Mouse (Mus musculus): ENCODE measurements at regions not wholly inside any gene's neighbourhood (a gene's known extent, or its start where the extent isn't known, plus 50 kb on each side); places are given as distances from the start of the nearest gene placed in this dataset.

GRCm38 (mm10) chr8:8907478-8908165 lies 217.3 kb upstream of the Arglu1 start (continued):
- no peak for TF ChIP-seq MYC (IDR thresholded peaks at IDR 0.05; ENCODE audit: low read depth, low read length)

- TF ChIP-seq HCFC1 (IDR thresholded peaks at IDR 0.05; ENCODE audit: low read depth, low read length) (no peak), MXI1 (IDR thresholded peaks at IDR 0.05; ENCODE audit: low read depth, low read length) (no peak), MAZ (IDR thresholded peaks at IDR 0.05; ENCODE audit: low read depth, low read length) (no peak), IRF4 (IDR thresholded peaks at IDR 0.05; ENCODE audit: low read depth, low read length) (no peak), CHD2 (IDR thresholded peaks at IDR 0.05; ENCODE audit: low read length) (no peak), MYC (IDR thresholded peaks at IDR 0.05; ENCODE audit: low read depth, low read length) (no peak), ZKSCAN1 (IDR thresholded peaks at IDR 0.05; ENCODE audit: borderline replicate concordance, low read depth, low read length) (no peak), USF2 (conservative IDR thresholded peaks at IDR 0.05; ENCODE audit: low read depth, low read length) (no peak), BHLHE40 (IDR thresholded peaks at IDR 0.05; ENCODE audit: low read depth, low read length) (no peak), POLR2A (IDR thresholded peaks at IDR 0.05; ENCODE audit: low read depth, low read length) (no peak), NELFE (IDR thresholded peaks at IDR 0.05; ENCODE audit: low read depth, low read length) (no peak), POLR2AphosphoS2 (IDR thresholded peaks at IDR 0.05; ENCODE audit: low read depth, low read length) (no peak), SMC3 (IDR thresholded peaks at IDR 0.05; ENCODE audit: low read depth, low read length) (no peak)
- H3K36me3 ChIP-seq (replicated peaks in 1 of 2; ENCODE audit: control insufficient read depth in 1 of 2, insufficient read depth in 1 of 2, low read length in 1 of 2), result no peaks in the 10 kb centered on the region
- H3K79me2 ChIP-seq (replicated peaks; ENCODE audit: control insufficient read depth, extremely low read depth, insufficient read depth, poor library complexity, severe bottlenecking), result no peaks in the 10 kb centered on the region
- H3K9me3 ChIP-seq (replicated peaks; ENCODE audit: low read length), result peaks cover 80% of the 10 kb centered on the region
- dilution Hi-C loops (cut with MboI; ENCODE audit: extremely low pct_ligation_motif_present, extremely low pct_unique_long_range_greater_than_20kb, low sequenced_read_pairs) (no loop called here), in situ Hi-C loops (cut with MboI; ENCODE audit: low pct_ligation_motif_present, low pct_unique_long_range_greater_than_20kb, low sequenced_read_pairs) (no loop called here)
- H3K9ac ChIP-seq (ENCODE audit: insufficient read depth, low read depth), result no peak overlapping the region
- no peaks in the 10 kb centered on the region for H3K4me1 ChIP-seq (ENCODE audit: control insufficient read depth in 1 of 2, insufficient read depth in 2 of 2)
- H3K4me2 ChIP-seq (ENCODE audit: insufficient read depth, low read depth, poor library complexity, severe bottlenecking), result no peak overlapping the region
- no peak overlapping the region for H3K4me3 ChIP-seq (replicated peaks in 1 of 3; ENCODE audit: low read depth in 2 of 3, low read length in 2 of 3, poor library complexity in 1 of 3)
- no peaks in the 10 kb centered on the region for H3K27me3 ChIP-seq (replicated peaks)
- DNase-seq (ENCODE audit: extremely low read depth), result no peak
- no peak overlapping the region for H3K27ac ChIP-seq (ENCODE audit: insufficient read depth, low read depth)
Measured at GRCm38 (mm10) chr8:8892996-8893395, 202.7 kb upstream of the Arglu1 start.

GRCm38 (mm10) chr8:8877286-8877685 lies 187.0 kb upstream of the Arglu1 start:
- in situ Hi-C loops (cut with MboI; ENCODE audit: low pct_ligation_motif_present, low pct_unique_long_range_greater_than_20kb, low sequenced_read_pairs), result no loop called here

More at GRCm38 (mm10) chr8:8877286-8877685, 187.0 kb upstream of the Arglu1 start:
- DNase-seq (ENCODE audit: extremely low read depth), result no peak
- no peak overlapping the region for H3K27ac ChIP-seq (ENCODE audit: insufficient read depth, low read depth)
- dilution Hi-C loops (cut with MboI; ENCODE audit: extremely low pct_ligation_motif_present, extremely low pct_unique_long_range_greater_than_20kb, low sequenced_read_pairs), result no loop called here
- H3K4me2 ChIP-seq (ENCODE audit: insufficient read depth, low read depth, poor library complexity, severe bottlenecking), result no peak overlapping the region
- H3K9ac ChIP-seq (ENCODE audit: insufficient read depth, low read depth), result no peak overlapping the region
- no peaks in the 10 kb centered on the region for H3K79me2 ChIP-seq (replicated peaks; ENCODE audit: control insufficient read depth, extremely low read depth, insufficient read depth, poor library complexity, severe bottlenecking)
- no peaks in the 10 kb centered on the region for H3K36me3 ChIP-seq (replicated peaks in 1 of 2; ENCODE audit: control insufficient read depth in 1 of 2, insufficient read depth in 1 of 2, low read length in 1 of 2)
- no peak for TF ChIP-seq IRF4 (IDR thresholded peaks at IDR 0.05; ENCODE audit: low read depth, low read length)
- no peak for TF ChIP-seq MXI1 (IDR thresholded peaks at IDR 0.05; ENCODE audit: low read depth, low read length)
- TF ChIP-seq MAX (IDR thresholded peaks at IDR 0.05; ENCODE audit: low read length), result no peak
- no peak for TF ChIP-seq USF2 (conservative IDR thresholded peaks at IDR 0.05; ENCODE audit: low read depth, low read length)
- TF ChIP-seq JUND (conservative IDR thresholded peaks at IDR 0.05; ENCODE audit: low read depth, low read length), result no peak
- TF ChIP-seq SIN3A (IDR thresholded peaks at IDR 0.05; ENCODE audit: low read length), result no peak
- H3K9me3 ChIP-seq (replicated peaks; ENCODE audit: low read length), result peaks cover 77% of the 10 kb centered on the region
- no peak overlapping the region for H3K4me3 ChIP-seq (replicated peaks in 1 of 3; ENCODE audit: low read depth in 2 of 3, low read length in 2 of 3, poor library complexity in 1 of 3)
- H3K4me1 ChIP-seq (ENCODE audit: control insufficient read depth in 1 of 2, insufficient read depth in 2 of 2), result no peaks in the 10 kb centered on the region
- H3K27me3 ChIP-seq (replicated peaks), result no peaks in the 10 kb centered on the region

All from CH12.LX (cell line).